Mouse (Mus musculus): Measurements from ENCODE around the gene Dlgap1.
"Not testable (repeated sequence)": the region's sequence is repeated elsewhere in the genome, so short reads cannot be mapped to it uniquely, and the experiment has no call there.

The Dlgap1 gene

DNA sequence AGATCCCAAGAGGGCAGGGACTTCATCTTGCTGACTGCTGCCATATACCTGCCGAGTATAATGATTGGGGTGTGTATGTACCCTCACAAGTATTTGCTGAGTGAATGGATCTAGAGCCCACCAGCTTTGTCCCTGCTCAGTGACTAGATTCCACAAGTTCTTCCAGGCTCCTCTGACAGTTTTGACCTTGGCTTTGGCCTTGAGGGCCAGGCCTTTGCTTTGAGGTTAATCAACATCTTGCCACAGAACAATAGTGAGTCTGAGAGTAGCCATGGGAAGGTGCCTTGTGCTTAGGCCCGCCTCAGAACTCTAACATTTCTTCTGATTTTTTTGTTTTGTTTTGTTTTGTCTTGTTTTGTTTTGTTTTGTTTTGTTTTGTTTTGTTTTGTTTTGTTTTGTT is 837.7 kb downstream of the Dlgap1 start:
- DNase-seq (ENCODE audit: low spot score in 2 of 2), result no peak

DNA sequence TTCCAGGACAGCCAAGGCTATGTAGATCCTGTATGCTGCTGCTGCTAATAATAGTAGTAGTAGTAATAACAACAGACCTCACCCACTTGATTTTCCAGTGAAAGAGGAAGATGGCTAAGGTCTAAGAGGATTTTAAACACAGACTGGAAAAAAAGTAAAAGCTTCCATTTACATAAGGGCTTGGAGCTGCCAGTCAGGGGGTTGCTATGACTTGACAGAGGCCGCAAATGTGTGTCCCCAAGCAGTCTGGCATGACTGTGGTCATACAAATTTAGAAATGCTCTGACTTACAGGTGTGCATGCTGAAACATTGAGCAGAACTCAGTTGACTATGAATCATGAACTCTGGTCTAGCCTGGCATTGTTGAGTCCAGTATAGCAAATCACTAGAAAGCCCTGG is 839.0 kb downstream of the Dlgap1 start:
- no peak for DNase-seq (ENCODE audit: low spot score in 2 of 2)

DNA sequence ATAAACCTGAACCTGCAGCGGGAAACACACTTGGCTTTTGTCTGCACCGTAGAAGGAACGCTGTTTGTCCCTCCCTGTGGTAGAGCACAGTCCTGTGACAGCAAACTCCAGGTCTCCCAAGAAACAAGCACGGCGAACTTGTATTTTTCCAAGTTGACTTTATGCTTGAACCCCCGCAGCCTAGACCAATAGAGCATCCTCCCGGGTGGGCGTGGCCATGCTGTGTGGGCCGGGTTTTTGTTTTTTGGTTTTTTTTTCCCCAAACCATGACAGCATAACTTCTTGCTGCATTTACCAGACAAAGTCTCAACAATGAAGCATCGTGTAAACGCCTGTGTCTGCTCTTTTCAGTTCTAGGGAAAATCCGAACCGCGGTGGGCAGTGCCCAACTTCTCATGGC is 840.0 kb downstream of the Dlgap1 start:
- no peak for DNase-seq (ENCODE audit: low spot score in 2 of 2)

DNA sequence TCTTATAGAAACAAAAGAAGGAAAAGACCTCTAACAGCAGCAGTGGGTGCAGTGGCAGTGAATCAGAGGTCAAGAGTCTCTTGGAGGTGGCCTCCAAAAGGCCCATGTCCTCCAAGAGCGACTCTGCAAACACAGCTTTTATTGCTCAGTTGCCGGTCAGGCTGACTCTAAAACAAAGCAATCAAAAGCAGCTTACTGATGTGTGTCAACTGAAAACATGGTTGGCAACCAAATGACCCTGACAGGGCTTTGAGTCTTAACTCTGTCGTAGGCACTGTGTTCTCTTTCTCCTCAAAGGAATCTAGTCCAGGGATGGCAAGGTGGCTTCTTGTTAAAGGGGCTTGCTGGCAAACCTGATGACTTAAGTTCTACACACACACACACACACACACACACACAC is 840.9 kb downstream of the Dlgap1 start:
- DNase-seq (ENCODE audit: low spot score in 2 of 2), result no peak

DNA sequence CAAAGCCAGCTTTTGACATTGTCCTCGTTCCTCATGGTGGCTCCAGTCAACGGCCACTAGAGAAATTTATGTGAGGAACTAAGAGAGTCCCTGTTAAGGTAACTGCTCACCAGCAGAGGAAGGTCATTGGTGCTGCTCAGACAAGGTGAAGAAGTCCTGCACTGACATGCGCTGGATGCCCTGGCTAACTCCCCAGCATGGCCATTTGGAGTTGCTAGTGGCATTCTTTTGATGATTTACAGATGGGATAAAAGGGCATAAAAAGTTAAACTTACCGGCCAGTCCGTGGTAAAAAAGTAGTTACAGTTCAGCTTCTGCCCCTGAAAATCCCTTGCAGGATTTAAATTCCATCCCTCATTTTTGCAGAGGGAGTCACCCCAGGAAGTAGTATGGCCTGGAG is 841.9 kb downstream of the Dlgap1 start:
- no peak for DNase-seq (ENCODE audit: low spot score in 2 of 2)

DNA sequence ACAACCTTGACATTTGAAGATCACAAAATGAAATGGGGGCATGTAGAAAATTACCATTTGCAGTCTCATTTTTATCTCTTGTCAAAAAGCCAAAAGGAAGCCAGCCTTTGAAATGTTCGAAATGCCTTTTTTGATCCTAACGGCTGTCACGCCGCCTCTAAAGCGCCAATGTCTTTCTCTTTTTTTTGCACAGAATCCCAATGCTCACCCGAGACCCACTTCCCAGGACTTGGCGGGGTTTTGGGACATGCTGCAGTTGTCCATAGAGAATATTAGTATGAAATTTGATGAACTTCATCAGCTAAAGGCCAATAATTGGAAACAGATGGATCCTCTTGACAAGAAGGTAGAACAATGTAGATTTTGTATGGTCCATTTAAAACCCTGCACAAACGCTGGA is 846.1 kb downstream of the Dlgap1 start:
- no peak for DNase-seq (ENCODE audit: low spot score in 2 of 2)

DNA sequence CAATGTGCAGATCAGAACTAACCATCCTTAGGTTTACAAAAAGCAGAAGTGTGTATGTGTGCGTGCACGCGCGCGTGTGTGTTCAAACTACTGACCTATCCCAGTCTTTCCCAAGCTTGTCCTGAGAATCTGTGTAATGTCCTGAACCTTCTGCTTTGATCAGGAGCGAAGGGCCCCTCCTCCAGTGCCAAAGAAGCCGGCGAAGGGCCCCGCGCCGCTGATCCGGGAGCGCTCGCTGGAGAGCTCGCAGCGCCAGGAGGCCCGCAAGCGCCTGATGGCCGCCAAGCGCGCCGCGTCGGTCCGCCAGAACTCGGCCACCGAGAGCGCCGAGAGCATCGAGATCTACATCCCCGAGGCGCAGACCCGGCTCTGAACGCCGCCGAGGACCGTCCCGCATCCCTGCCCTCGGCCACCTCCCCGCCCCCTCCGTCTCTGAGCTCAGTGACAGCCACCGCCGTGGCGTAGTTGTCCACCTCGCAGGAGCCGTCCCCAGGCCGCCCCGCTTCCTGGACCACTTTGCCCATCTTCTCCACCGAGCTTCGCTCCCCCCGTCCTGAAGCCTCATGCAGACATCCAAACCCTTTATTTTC is 849.1 kb downstream of the Dlgap1 start:
- DNase-seq (ENCODE audit: low spot score in 2 of 2), result peak in 1 of 2 experiments; percentile 36

DNA sequence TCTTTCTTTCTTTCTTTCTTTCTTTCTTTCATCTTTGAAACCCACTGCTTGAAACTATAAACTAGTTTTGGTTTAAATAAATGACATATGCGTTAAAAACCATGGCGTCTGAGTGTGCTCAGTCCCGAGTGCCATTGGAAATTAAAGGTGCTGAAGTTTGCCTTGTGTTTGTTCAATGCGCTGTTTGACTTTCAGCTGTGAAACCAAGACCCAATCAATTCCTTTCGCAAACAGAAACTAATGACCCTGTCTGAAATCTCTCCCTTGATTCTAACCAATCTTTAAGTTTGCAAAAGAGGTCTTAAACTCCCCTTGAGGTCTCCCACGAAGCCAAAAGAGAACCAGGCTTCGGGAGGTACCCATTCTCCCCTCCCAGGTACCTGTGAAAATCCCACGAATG is 854.2 kb downstream of the Dlgap1 start:
- no peak for DNase-seq (ENCODE audit: low spot score in 2 of 2)

DNA sequence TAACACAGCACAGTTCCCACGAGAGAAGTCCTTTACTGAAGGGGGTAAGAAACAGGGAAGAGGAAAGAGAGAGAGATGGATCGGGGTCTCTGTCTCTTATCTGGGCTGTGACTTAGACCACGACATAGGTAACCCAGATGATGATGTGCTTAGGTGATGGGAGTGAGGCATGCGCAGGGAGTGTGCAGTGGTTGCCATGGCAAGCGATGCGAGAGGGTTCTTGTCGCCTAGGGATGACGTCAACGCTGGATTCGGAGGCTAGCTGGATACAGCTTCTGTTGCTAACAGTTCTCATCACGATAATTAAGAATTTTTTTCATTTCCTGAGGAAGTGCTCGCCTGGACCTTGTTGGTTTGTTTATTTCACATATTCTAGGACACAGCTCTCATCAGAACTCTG is 857.4 kb downstream of the Dlgap1 start:
- DNase-seq (ENCODE audit: low spot score in 2 of 2), result no peak

DNA sequence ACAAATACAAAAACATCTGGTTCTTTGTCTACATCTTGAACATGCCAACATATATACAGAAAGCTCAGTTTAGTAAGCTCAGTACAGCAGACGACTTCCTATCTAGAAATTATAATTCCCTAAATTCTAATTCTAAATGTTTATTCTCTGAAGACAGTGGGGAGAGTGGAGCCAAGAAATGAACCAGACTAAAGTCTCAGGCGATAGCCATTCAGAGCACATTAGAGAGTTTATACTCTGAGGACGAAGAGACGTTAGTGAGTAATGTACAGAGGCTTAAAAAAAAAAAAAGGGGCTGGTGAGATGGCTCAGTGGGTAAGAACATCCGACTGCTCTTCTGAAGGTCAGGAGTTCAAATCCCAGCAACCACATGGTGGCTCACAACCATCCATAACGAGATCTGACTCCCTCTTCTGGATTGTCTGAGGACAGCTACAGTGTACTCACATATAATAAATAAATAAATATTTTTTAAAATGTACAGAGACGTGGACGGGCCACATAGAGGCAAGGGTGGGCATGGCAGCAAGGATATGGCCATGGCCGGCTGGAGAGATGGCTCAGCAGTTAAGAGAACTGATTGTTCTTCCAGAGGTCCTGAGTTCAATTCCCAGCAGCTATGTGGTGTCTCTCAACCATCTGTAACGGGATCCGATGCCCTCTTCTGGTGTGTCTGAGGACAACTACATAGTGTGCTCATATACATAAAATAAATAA is 858.7 kb downstream of the Dlgap1 start:
- not testable (repeated sequence) for DNase-seq (ENCODE audit: low spot score in 2 of 2)

DNA sequence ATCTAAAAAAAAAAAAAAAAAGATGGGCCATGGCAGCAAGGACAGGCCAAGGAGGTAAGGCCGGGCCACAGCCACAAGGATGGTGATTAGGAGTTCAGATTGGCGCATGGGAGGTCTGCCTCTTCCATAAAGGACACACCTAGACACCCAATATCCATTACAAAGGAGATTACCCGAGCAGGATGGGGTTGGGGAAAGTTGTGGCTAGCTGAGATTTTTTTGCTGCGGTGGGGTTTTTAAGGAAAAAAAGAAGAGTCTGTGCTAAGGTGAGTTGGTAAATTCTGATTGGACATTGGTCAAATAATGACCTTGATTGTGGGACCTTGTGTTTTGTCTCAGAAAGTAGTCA is 859.3 kb downstream of the Dlgap1 start:
- no peak for DNase-seq (ENCODE audit: low spot score in 2 of 2)

DNA sequence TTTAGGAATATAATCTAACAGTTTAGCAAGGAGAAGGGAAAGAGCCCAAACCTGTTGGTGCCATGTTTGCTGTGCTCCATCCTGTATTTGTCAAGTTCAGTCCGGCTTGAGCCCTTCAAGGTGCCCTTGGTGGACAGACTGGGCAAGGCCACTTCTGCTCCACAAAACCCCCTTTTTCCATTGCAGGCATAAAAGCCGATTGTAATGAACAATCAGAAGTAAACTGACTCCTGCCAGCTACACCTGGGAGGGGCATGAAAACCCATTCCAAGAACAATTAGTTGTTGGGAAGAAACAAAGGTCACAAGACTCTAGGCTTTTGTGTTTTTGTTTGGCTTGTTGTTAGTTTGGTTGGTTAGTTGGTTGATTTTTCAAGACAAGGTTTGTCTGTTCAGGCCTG is 859.7 kb downstream of the Dlgap1 start:
- DNase-seq (ENCODE audit: low spot score in 2 of 2), result no peak

DNA sequence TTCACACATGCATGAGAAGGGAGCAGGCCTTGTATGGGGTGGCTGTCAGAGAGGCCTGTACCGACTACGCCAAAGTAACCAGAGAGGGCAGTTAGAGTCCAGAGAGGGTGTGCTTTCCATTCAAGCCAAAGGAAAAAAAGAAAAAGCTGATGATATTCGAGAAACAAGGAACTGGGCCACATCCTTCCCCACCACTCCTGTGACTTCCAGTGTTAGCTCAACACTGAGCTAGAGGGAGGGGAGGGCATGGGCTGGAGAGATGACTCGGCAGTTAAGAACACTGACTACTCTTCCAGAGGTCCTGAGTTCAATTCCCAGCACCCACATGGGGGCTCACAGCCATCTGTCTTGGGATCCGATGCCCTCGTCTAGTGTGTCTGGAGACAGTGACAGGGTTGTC is 860.3 kb downstream of the Dlgap1 start:
- no peak for DNase-seq (ENCODE audit: low spot score in 2 of 2)

DNA sequence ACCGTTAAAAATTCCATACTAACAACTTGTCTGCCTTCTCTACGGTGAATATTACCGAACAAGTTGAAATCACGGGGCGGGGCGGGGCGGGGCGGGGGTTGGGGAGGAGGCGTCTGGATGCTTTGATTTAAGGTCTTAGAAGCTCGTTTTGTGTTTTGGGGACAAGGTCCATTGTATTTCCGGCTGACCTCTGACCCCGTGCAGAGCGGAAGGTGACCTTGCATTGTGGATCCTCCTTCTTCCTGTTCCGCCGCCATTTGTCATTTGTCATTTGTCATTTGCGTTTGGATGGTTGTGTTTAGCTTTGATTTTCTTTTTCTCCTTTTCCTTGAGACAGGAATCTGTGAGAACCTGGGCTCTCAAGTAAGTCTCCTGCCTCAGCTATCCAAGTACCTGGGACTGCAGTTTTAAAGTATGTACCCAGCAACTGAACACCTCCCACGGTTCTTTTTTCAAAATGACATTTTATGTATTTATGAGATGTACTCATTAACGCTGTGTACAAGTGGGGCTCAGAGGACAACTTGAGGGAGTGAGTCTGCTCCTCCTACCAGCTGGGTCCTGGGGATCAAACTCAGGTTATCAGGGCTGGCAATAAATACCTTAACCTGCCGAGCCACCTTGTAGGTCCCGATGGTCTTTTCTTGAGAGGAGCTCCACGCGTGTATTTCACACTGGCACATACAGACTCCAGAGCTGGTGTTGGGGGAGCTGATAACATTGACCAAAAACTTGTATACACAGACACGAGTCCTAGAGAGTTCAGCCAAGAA is 861.3 kb downstream of the Dlgap1 start:
- no peak for DNase-seq (ENCODE audit: low spot score in 2 of 2)

DNA sequence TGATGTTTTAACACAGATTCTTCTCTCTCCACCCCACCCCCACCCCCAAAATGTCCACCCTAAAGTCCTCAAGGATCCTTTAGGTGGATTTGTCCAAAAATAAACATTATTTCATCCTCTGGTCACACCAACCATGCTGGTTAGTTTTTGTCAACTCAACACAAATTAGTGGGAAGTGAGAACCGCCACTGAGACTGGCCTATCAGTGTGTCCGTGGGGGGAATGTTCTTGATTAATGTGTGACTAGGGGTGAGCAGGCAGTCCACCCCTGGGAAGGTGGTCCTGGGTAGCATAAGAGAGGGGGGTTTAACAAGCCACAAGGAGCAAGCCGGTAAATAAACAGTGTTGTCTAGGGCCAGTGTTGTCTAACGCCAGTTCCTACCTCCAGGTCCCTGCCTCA is 862.7 kb downstream of the Dlgap1 start:
- no peak for DNase-seq (ENCODE audit: low spot score in 2 of 2)

DNA sequence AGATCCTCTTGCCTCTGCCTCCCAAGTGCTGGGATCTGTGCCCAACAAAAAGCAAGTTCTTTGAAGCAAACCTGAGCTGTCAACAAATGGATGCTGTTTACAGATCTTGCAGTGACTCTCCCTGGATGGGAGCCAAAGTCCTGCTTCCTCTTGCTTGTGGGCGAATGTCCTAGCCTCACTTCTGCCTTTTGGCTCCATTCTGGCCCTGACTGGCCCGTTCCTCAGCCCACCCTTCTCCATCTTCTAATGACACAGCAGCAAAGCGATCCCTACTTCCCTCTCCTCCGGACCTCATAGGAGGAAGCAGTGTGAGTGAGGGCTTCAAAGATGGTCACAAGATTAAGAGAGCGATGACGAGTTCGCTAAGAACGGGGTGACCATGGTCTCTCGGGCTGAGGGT is 863.7 kb downstream of the Dlgap1 start:
- no peak for DNase-seq (ENCODE audit: low spot score in 2 of 2)

DNA sequence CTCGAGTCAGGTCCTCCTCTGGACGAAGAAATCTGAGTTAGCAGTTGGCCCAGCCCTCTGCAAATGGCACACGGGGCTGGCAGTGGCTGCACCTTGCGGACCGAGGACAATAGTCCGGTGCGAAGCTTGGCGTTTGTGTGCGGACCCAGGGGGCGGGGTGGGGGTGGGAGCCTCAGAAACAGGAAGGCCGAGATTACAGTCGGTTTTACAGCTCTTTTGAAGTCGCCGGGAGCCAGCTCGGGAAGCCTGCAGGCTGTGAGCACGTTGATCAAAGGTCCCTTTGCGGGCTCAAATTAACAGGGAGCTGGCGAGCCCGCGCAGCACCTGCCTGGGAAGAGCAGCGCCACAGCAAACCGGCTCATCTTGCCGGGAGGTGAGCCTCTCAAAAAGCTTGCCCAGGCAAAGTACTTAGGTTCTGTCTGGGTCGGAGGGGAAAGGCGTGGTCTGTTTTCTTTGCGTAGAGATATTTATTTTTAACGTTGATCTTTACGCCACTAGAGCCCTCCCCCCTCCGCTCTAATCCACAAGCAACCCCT is 865.6 kb downstream of the Dlgap1 start:
- DNase-seq (ENCODE audit: low spot score in 2 of 2), result no peak

DNA sequence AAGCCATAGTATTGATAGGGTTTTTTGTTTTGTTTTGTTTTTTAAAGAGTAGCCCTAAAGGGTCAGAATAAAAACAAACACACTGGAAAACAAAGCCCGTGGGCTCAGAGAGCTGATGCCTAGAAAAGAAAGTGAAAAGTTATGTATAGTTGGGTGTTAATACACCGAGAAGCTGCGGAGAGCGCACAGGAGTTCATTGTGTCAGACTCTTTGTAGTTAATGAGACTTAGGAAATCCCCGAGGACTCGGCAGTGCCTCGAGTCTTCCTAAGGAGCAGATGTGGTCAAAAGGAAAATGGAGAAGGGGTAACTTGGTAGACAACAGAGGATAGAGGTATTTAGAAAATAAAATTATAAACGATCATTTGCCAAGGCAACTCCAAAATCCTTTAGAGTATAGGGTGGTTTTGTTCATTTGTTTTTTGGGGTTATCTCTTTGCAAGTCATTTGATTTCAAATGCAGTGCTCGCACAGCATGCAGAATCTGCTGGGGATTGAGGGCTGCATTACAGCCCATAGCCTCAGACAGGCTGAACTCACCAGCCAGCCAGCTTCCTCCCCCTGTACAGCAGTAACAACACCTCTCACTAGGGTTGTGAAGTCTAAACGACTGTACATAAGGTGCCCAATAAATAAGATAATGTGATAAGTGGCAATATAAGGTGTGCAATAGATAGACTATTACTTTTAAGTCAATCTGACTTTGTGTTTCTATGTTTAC is 866.4 kb downstream of the Dlgap1 start:
- DNase-seq (ENCODE audit: low spot score in 2 of 2), result no peak

DNA sequence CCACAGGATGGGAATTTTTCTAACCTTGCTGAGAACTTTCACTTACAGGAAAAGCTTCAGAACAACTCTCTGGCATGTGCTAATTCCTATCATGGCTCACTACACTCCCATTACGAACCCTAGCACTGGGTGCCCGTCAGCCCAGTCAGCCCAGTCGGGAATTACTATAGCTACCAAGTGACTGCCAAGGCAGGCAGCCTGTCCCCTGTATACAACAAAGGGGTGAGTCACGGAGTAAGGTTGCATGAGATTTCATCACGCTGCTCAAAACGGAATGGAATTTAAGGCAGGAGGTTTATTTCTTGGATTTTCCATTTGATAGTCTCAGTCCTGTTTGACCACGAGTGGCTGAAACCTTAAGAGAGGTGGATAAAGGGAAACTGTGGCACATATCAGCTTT is 867.9 kb downstream of the Dlgap1 start:
- DNase-seq (ENCODE audit: low spot score in 2 of 2), result no peak

DNA sequence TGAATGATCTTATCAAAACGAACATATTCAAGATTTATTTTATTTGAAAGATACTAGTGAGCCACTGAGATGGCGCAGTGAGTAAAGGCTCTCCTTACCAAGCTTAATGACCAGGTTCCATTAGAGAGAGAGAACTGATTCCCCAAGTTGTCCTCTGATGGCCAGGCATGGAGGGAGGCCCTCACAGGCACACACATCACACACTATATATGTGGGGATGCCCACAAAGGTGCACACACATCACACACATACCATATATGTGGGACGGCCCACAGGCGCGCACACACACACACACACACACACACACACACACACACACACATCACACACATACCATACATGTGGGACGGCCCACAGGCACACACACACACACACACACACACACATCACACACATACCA is 868.6 kb downstream of the Dlgap1 start:
- DNase-seq (ENCODE audit: low spot score in 2 of 2), result not testable (repeated sequence)

DNA sequence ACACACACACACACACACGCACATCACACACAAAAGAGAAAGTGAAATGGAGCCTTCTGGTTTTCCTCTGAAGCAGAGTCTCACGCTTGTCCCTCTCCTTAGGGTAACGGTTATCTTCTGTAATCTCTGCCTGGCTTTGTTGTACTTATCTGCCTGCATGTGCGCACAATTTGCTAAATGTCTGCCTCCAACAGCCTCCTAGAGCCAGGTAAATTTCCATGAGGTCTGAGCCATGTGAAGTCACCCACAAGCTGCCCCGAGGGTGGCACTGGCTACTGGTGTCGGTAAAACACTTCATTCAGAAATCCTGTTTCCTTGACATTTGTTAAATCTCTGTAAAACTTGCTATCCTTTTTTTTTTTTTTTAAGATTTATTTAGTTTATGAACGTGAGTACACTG is 869.2 kb downstream of the Dlgap1 start:
- DNase-seq (ENCODE audit: low spot score in 2 of 2), result no peak

DNA sequence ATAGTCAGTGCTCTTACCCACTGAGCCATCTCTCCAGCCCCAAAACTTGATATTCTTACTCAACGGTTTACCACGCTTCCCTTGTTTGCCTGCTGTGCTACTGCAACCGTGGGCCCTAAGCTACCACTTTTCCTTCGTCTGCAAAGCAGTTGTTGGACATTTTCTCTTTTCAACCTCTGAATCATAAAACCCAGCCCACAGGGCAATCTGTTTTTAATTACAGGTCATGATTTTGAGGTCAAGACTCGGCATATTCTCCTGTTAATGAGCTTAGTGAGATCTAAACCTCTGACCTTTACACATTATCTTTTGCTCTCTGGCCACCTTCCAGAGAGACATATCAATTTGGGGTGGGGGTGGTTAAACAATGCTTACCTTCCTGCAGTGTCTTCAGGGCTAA is 869.7 kb downstream of the Dlgap1 start:
- DNase-seq (ENCODE audit: low spot score in 2 of 2), result no peak

Data from urinary bladder, adult 18-20 months (tissue).